12 mouse cellular contexts compared by ENCODE assay signal in the genomic region with DNA sequence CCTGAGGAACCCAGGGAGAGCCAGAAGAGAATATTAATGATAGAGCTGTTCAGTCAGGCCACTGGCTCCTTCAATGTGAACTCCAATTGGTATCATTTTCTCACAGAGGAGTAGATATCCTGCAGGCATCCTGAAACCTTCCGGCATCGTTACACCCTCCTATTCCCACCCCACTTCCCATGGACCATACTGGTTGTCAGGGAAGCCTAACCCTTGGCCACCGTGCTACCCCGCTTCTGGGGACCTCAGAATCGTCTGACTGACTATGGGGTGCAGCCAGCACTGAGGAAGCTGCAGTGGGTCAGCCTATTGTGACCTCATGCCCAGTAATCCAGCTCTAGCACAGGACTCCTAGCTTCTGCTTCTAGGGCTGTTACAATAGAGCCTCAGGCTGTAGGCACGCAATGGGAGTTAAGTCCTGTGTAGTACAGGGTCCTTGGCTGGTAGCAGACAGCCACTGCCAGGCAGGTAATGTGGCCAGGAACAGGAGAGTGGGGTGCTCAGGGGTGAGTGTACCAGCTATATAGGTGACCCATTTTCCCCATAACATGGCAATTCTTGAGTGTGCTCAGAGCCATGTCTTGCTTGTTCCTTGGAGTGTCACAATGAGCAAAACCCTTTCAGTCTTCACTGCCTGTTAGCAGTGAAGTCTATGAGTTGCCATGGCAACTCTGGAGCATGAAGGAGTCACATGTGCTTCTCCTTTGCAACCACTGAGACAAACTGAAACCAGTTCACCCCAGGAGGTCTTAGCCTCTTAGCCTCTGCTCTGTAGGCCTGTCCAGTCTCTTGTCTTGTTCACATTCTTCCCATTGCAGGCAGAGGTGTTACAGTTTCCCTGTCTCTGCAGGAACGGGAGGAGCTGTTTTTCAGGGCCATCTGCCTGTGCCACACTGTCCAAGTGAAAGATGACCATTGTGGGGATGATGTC. TPM values are rescaled to one million over a fixed set of nuclear protein-coding genes. Genes with fewer than 3 reads are reported as not detected.
A peak's percentile ranks its signal among the peaks of the same experiment; 100 is the strongest.
DNase-seq lines count a peak whose midpoint lies in the region; ATAC-seq and TF ChIP-seq lines count a peak whose summit lies in the region.
"Had no signal": no experiment of that assay in that cellular context is flagged by ENCODE, and none has a peak within 500 bp of the region (broad histone marks: within the 10 kb centered on the region; RNA-seq: fewer than 3 reads in every experiment).

No protein-coding gene starts in this region.

- WGBS in midbrain, embryonic 13.5 days = 57% methylated on average over 7 of the region's 7 CpGs

- no peaks in the 10 kb centered on the region for H3K27me3 ChIP-seq in midbrain, embryonic 13.5 days
- H3K27me3 ChIP-seq: embryonic facial prominence, embryonic 12.5 days; limb, embryonic 13.5 days; Patski had no signal

- peak overlapping the region; percentile 81 for H3K27ac ChIP-seq in midbrain, embryonic 13.5 days
- no peak overlapping the region for H3K27ac ChIP-seq in left cerebral cortex, adult 2 months
- H3K27ac ChIP-seq: embryonic facial prominence, embryonic 12.5 days; limb, embryonic 13.5 days had no signal

- peaks cover 21% of the 10 kb centered on the region for H3K4me1 ChIP-seq in midbrain, embryonic 13.5 days (replicated peaks)
- H3K4me1 ChIP-seq: embryonic facial prominence, embryonic 12.5 days; limb, embryonic 13.5 days had no signal

- peak; percentile 76 for ATAC-seq in midbrain, embryonic 13.5 days
- ATAC-seq in megakaryocyte-erythroid progenitor cell, adult 5-6 weeks (replicated peaks; ENCODE audit: low FRiP score, low TSS enrichment, poor library complexity, severe bottlenecking) = no peak
- ATAC-seq: Patski had no signal

- intact Hi-C loops in left cerebral cortex, adult 2 months (cut with DNase I) = no loop called here

- H3K4me3 ChIP-seq in midbrain, embryonic 13.5 days (replicated peaks) = no peak overlapping the region
- H3K4me3 ChIP-seq in left cerebral cortex, adult 2 months = no peak overlapping the region
- H3K4me3 ChIP-seq: embryonic facial prominence, embryonic 12.5 days; limb, embryonic 13.5 days had no signal

- H3K36me3 ChIP-seq in midbrain, embryonic 13.5 days = peaks cover 65% of the 10 kb centered on the region

- DNase-seq in frontal cortex, postnatal 36 days (ENCODE audit: low spot score in 2 of 2) = peak; percentile 7 to 21
- no peak for DNase-seq in frontal cortex, postnatal 10 days (ENCODE audit: low spot score in 2 of 2)
- DNase-seq in brain, adult 2 months (ENCODE audit: low read depth, low spot score) = peak; percentile 78
- DNase-seq in forelimb bud, embryonic 11.5 days (ENCODE audit: low read depth, low spot score) = peak; percentile 7
- no peak for DNase-seq in cerebellum, adult 11 months
- DNase-seq in left cerebral cortex, adult 2 months (ENCODE audit: extremely low spot score in 1 of 2, low spot score in 2 of 2) = no peak
- DNase-seq: gastrocnemius, postnatal 10 days had no signal

- no peak for TF ChIP-seq CTCF in left cerebral cortex, adult 2 months (IDR thresholded peaks at IDR 0.05)

- no peaks in the 10 kb centered on the region for H3K9me3 ChIP-seq in midbrain, embryonic 13.5 days
- H3K9me3 ChIP-seq: embryonic facial prominence, embryonic 12.5 days; limb, embryonic 13.5 days had no signal

- H3K4me2 ChIP-seq in midbrain, embryonic 13.5 days (replicated peaks) = no peak overlapping the region
- H3K4me2 ChIP-seq: embryonic facial prominence, embryonic 12.5 days; limb, embryonic 13.5 days had no signal

- no peak overlapping the region for H3K9ac ChIP-seq in midbrain, embryonic 13.5 days (replicated peaks)
- H3K9ac ChIP-seq: embryonic facial prominence, embryonic 12.5 days; limb, embryonic 13.5 days had no signal

RNA-seq across cellular contexts. Expression of a gene that starts 41.7 kb away (rescaled TPM):
- polyA plus RNA-seq in midbrain, embryonic 13.5 days (2015; fragmentation: Nextera tagmentation; extraction: Ambion mirVana) = 130 and 141 TPM in 2 replicates
- 100 to 1,000 TPM; 235 to 280 TPM for total RNA-seq in left cerebral cortex, adult 2 months (2021)
- total RNA-seq in megakaryocyte-erythroid progenitor cell, adult 5-6 weeks (2014; fragmentation: Nextera tagmentation) = 0.37 and 1.5 TPM in 2 replicates
- total RNA-seq in megakaryocyte-erythroid progenitor cell, adult 5-6 weeks (2017) = 0.23 and 1.3 TPM in 2 replicates

Comparison
In these comparisons a context has a peak if more than half of its experiments do, and no peak if none do; other contexts are left out.
1. DNase-seq: peak in frontal cortex, postnatal 36 days (2 of 2), brain, adult 2 months (single experiment) and forelimb bud, embryonic 11.5 days (single experiment); none in frontal cortex, postnatal 10 days (0 of 2), cerebellum, adult 11 months (single experiment) and left cerebral cortex, adult 2 months (0 of 2).
2. RNA of a gene that starts 41.7 kb away (total RNA-seq): 235 to 280 TPM in left cerebral cortex, adult 2 months; 0.23 to 1.5 TPM in megakaryocyte-erythroid progenitor cell, adult 5-6 weeks; every median in the first group is over 10 times any median in the second.